Mouse (Mus musculus): ENCODE measurements around the gene Ppbp.
"Not testable (repeated sequence)": the region's sequence is repeated elsewhere in the genome, so short reads cannot be mapped to it uniquely, and the experiment has no call there.

Ppbp gene

DNA sequence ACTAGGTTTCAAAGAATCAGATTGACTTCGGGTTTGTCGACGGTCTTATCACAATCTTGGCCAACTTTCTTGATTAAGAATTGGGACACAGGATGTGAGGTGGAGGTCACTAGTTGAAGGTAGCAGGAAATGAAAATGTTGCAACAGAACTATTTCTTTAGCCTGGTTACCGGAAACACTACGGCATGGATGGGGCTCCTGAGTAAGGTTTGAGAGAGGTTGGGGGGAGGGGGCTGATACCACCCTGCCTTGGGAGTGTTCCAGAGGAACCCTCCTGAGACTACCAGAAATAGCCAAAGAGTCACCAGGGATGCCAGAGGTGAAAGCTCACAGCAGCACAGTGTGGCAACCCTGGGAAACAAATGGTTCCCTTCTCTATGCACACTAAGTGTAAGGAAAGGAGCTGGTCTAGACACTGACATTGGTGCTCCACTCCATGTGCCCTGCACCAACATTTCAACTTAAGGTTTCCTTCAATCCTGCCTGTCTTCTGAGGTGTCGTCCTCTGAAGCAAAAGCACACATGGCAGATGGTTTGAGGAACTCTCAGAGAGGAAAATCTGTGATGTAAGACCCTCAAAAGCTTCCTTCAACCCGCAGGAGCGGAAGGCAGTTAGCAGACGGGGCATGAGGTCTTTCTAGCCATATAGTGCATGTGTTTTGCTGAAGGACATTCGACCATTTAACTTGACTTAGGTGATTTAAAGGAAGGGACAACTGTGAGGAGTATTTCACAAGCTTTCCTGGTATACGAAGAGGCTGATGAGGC, 21.2 kb downstream of the Ppbp start:
- no peak for DNase-seq

DNA sequence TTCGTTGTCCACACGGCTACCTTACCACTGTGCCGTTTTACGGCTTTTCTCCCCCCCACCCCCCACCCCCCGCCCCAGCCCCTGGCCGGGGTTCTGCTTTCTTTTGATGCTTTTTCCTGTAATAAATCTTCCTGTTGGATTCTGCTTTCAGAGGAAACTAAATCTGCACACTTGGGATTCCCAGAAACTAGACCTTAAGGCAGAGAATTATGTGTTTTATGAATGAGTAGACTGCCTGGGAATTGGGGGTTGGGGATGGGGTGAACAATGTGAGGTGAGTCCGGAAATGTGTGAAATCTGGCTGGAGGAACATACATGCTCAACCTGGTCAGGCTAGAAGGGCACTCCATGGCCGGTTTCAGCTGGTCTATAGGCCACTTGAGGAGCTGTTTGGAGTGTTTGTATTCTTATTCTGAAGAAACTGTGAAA, 21.8 kb downstream of the Ppbp start:
- DNase-seq: no peak

DNA sequence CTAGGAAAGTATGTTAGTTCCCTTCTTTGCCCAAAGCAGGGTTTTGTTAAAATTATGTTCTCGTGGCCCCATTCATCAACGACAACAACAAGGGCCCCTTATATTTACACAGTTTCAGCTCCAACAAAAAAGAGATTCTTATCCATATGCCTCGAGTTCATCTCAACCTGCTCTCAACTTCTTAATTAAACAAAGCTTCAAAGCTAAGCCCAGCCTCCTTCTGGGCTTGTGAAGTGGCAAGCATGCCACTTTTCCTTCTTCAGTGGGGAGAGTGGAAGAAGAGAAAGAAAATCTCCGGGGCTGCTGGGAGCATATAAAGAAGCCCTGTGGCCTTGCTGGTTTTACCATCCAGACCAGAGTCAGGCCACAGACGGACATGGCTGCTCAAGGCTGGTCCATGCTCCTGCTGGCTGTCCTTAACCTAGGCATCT, 25.9 kb downstream of the Ppbp start, which contains the start of gene Cxcl15:
TSS of gene Cxcl15 (plus strand) at position 340 of the 431 bp plus-strand sequence.
- no peak for DNase-seq

DNA sequence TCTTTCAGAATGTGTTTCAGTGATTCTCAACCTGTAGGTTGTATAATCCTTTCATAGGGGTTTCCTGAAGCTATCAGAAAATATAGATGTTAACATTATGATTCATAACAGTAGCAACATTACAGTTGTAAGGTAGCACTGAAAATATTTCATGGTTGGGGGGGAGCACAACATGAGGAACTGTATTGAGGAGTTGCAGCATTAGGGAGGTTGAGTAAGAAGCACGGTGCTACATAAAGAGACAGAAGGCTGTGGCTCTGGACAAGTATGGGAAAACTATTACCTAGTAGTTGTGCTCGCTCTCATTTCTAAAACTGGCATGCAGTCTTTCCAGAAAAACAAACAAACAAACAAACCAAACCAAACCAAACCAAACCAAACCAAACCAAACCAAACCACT, 27.1 kb downstream of the Ppbp start:
- not testable (repeated sequence) for DNase-seq

DNA sequence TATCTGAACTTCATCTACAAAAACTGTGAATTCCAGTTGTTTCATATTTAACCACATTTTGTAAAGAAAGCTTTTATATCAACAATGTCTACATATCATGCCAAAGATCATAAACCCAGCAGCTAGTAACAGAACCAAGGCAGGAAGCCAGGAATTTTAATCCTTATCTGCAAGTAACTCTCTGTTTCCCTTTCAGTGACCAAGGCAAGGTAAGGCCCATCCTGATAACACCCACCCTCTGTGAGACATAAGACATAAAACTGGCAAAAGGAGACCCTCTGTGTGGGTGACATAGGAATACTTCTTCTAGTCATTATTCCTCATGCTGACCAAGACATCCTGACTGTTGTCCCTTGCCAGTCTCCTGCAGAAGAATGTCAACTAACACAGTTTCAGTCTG, 36.3 kb downstream of the Ppbp start:
- no peak for DNase-seq

DNA sequence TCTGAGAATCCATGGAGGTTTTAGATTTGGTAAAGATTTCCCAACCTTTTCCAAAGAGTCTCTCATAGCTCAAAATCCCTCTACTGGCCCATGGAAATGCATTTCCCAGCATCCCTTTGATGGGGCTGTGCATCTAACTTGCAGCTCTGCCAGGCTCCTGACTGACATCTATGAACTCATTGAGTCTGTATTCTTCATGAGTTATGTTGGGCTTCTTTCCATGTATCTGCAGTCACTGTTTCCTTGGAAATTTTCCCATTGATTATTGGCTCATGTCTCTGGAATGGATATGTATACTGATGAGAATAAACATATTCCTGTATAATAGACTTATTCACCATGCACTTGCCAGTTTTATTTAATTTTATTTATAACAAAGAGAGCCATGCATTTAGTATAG, 37.7 kb downstream of the Ppbp start:
- no peak for DNase-seq

DNA sequence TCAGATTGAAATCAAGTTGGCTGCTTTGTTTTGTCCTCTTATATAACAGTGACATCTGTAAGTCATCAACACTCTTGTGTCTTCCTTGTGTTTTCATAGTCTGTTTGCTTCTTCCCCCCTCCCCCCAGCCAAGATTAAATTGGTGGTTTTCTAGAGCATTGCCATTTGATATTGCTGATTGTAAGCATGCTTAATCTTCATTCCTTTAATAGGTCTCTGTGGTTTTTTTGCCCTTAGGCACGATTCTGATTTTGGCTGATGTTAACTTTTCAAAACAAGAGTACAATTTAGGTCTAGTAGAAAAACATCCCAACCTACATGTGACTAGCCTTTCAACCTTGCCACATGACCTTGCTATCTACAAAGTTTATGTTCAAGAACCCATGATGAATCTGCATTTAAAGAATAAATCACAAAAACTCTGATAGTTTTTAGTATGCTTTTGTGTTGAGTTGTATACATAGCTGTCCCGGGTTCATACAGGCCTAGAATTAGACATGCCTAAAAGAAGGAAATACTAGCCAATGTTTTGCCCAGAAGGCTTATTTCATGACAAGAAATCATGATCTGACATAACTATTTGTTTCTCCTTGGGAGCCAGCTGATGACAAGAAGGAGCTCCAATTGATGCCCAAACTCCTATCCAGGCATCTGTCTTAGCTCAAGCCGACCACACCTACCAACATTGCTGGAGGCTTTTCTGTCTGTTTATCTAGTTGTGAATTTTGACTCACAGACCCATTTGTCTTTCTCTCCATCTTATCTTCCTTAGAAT, 39.0 kb downstream of the Ppbp start:
- DNase-seq: no peak
